Mouse (Mus musculus): ENCODE results near the gene Mapk8.

The Mapk8 gene

GRCm38 (mm10) chr14:33398065-33398860, 48.7 kb downstream of the Mapk8 start:
- no peak for DNase-seq

- no peak for DNase-seq
Measured at GRCm38 (mm10) chr14:33380830-33381457, 66.0 kb downstream of the Mapk8 start.

DNA sequence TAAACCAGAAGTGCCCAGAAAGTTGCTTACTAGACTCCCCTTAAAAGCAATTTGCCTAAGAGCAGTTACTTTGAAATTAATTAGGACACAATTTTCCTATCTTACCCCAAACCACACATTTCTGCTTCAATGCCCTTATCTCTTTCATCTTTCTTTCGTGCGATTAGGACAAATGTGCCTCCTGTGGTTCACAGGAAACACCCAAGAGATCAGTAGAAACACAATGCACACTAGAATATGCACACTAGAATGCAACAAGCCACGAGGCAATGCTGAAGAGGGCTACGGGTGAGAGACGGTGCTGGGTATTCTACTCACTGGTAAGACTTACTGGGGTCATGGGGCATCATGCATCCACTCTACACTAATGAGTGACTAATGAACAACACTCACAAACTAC, 68.2 kb downstream of the Mapk8 start:
- no peak for DNase-seq

DNA sequence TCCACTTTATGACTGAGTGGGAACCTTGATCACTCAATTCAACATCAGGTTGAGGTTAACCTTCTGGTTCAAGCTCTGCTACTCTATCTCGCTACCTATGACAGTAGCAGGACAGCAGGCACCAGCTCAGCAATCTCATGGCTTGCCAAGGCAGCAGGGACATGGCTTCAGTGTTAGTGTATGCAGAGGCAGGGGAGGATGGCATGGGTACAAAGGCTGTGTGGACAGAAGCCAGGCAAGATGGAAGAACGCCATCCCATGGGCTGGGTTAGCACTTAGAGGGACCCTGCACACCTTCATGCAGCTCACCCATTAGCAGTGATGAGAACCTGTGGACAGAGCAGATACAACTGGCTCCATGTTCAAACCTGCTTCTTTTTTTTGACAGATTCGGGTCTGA, 69.7 kb downstream of the Mapk8 start:
- peak; percentile 48 for DNase-seq

- DNase-seq: no peak
Measured at GRCm38 (mm10) chr14:33374089-33374488, 72.9 kb downstream of the Mapk8 start.

GRCm38 (mm10) chr14:33373271-33373670, 73.7 kb downstream of the Mapk8 start:
- no peak for DNase-seq

GRCm38 (mm10) chr14:33371248-33371647, 75.7 kb downstream of the Mapk8 start:
- DNase-seq: peak; percentile 72

- DNase-seq: peak; percentile 27
Measured at GRCm38 (mm10) chr14:33370056-33370455, 76.9 kb downstream of the Mapk8 start.

DNA sequence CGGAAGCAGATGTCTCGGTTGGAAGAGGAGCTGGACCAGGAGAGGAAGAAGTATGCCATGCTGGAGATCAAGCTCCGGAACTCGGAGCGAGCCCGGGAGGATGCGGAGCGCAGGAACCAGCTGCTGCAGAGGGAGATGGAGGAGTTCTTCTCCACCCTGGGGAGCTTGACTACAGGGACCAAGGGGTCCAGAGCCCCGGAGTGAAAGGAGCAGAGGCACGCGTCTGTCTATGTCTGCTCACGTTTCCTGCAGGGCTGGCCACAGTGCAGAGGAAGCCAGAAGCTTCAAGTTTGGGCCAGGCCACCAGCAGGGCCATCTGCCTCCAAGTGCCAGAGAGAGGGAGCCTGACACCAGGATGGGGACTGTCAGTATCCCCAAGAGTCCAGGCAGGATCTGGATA, 77.6 kb downstream of the Mapk8 start:
- no peak for DNase-seq

GRCm38 (mm10) chr14:33366891-33367777, 79.8 kb downstream of the Mapk8 start:
- no peak for DNase-seq

DNA sequence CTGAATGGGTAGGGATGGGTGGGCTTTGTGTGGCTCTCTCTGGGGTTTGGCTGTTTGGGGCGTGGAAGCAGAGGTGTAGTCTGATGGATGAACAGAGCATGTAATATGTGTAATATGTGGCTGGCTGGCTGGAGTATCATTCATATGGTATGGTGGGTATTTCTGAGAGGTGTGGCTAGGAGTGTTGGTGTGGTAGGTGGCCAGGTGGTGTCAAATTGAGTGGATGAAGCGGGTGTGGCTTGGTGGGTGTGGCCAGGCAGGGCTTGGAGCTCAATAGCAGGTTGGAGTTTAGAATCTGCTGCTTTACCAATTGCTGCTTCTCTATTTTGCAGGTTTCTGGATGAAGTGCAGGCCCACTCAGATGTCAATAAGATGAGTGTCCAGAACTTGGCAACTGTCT, 82.9 kb downstream of the Mapk8 start:
- DNase-seq: no peak

- no peak for DNase-seq
Measured at GRCm38 (mm10) chr14:33363611-33364010, 83.3 kb downstream of the Mapk8 start.

DNA sequence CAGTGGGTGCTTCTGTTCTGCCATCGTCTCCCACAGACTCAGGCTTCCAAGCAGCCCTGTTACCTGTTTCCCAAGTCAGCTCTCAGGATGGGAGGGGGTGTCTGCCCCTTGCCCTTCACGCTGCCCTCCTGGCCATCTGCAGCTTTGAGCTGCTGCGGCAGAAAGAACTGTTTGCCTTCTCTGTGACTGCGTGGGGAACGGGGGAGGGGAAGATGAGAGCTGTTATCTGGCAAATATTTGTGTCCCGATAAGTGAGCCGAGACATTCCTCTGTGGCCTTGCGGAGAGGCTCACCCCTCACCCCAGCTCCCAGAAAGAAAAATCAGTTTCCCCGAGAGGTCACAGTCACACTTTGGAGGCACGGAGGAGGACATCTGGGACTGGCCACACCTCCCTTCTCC, 84.2 kb downstream of the Mapk8 start:
- no peak for DNase-seq

GRCm38 (mm10) chr14:33362122-33362521, 84.8 kb downstream of the Mapk8 start:
- DNase-seq: no peak

DNA sequence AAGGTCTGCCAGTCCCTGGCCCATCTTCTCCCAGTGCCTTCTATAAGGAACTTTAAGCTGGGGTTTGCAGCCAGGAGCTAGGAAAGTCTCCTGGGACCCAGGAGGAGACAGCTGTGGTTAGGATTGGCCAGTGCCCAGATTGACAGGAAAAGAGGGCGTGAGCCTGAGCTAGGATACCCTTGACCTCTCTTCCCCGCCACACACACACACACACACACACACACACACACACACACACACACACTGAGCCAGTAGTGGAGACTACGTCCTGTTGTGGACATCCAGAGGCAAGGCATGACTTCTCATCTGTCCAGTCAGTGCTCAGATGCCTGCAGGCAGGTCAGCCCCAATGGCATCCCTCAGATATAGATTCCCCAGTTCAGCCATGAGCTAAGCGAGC, 85.4 kb downstream of the Mapk8 start:
- DNase-seq: no peak

DNA sequence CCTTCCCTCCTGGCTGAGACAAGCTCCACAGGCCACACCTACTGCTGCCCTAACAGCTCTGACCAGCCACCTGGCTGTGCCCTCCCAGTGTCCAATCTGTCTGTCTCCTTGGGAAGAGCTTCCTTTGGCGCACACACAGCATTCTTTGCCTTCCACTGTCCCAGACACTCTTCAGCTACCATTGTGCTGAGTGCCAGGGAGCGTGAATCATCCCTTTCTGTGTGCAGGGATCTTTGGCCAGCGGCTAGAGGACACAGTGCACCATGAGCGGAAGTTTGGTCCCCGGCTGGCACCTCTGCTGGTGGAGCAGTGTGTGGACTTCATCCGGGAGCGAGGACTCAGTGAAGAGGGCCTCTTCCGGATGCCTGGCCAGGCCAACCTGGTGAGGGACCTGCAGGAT, 88.1 kb downstream of the Mapk8 start:
- DNase-seq: peak; percentile 66

GRCm38 (mm10) chr14:33357600-33358368, 89.2 kb downstream of the Mapk8 start:
- no peak for DNase-seq

GRCm38 (mm10) chr14:33355276-33355675, 91.7 kb downstream of the Mapk8 start:
- no peak for DNase-seq

- no peak for DNase-seq
Measured at GRCm38 (mm10) chr14:33352890-33353289, 94.1 kb downstream of the Mapk8 start.

DNA sequence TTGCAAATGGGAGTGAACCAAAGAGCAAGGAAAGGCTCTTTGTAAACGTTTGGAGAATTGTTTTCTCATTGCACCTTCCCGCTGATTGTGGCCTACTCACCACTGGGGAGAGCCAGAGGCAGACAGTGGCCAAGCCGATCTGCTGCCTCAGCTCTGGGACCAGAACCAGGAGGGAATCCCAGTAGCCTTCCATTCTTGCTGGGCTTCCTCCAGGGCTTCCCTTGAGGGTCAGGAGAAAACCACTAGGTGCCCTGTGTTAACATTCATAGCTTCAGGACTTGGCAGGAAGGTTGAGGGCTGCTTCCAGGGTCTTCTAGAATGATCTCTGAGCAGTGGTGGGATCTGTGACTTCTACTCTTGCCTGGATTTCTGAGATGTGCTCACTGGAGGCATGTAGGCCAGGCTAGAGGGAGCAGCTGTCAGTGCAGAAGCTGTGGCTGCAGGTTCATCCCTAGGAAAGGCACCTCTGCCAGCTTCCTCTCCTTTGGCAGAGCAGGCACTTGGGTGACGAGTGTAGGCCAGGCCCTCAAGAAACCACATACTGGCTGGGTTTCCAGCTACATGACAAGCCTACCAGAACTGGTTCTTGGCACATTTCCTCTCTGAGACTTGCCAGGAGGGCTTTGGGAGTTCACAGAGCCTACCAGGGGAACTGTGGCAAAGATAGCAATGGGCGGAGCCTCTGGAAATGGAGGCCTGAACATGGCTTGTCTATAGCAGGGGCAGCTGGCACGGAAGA, 94.8 kb downstream of the Mapk8 start:
- peak; percentile 26 for DNase-seq

DNA sequence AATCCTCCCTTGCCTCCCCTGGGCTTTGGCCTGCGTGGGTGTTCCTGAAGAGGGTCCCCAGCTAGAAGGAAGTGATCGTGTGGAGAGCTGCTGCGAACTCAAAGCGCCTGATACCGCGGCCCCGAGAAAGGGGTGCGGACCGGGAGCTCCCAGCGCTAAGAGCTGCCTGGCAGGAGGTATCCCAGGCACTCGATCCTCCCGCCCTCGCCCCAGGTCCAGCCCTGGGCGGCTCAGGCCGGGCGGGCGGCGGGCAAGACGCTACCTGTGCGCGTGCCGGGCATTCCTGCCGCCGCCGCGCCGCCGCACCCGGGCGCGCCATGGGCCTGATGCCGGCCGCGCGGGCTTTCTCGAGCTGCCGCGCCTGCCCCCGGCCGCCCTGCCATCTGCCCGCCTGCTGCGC, 95.9 kb downstream of the Mapk8 start:
- no peak for DNase-seq

DNA sequence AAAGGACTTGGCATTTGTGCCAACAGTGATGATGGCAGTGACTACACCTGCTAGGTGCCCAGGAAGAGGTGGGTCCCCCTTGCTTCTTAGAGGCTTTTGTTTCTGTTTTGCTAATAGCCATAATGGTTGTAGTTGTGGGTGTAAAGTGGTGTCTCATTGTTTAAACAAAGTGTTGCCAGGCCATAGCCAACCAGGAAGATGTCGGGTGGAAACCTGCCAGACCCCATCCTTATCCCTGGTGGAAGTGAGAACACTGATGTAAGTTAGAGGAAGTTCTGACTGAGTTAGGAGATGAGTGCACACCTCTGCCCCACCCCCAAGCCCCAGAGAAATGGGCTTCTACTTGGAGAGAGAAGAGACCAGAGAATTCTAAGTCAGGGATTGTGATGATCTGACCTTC, 98.8 kb downstream of the Mapk8 start:
- DNase-seq: no peak

Measured in kidney, adult 9 months (tissue).